Mouse (Mus musculus): ENCODE measurements around the gene Masp2. TPM values are rescaled to one million over a fixed set of nuclear protein-coding genes. Genes with fewer than 3 reads are reported as not detected.
A peak's percentile ranks its signal among the peaks of the same experiment; 100 is the strongest.

Gene Masp2
- polyA plus RNA-seq, 1 experiment from 2014 or later: 0.44 TPM

DNA sequence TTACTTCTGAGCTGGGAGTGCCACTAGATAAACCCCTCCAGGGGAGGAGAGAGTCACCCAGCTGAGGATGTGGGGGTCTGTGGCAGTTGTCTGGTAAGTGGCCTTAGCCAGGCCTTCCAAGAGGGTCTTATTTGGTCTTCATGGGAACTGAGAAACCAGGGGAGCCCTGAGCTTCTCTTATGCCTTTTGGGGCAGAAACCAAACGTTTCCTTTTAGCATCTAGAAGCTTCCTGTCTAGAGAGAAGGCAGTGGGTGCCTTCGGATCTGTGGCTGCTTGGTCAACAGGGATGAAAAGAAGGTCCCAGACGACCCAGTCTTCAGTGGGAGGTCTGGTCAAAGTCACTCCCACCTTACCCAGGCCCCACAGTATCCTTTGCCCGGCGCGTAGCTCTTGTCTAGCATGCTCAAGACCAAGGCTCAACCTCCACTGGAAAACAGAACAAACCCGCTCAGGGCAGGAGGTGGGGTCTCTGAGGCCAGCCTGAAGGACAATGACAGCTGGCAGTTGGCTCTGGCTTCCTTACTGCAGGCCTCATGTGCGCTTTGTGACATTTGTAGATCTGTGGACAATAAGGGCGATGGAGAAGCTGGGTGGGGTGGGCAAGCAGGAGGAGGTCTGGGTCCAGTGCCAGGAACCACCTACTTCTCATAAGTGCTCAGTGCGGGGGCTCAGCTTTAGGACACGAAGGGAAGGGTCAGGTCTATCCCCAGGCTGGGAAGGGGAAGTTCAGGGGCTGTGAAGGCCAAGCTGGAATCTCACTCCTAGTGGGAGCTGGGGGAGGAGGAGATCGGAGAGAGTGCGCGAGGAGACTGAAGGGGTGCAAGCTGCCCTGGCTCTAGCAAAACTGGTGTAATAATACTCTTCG lies 41.2 kb downstream of the Masp2 start, which contains the start of gene Gm572:
TSS of gene Gm572 (plus strand) at position 27 of the 866 bp plus-strand sequence.
- WGBS: 67% methylated on average over 15 of the region's 15 CpGs
- Histone ChIP-seq H3K27ac (peak within 1 kb of the TSS; percentile 66), H3K27me3 (no peaks in the 10 kb centered on the region), H3K4me2 (peak within 1 kb of the TSS; percentile 49), H3K36me3 (no peaks in the 10 kb centered on the region), H3K9ac (no peak within 1 kb of the TSS), H3K9me3 (replicated peaks) (no peaks in the 10 kb centered on the region), H3K4me3 (replicated peaks) (peak within 1 kb of the TSS; percentile 20; the same call in 1 of the 2 replicates), H3K4me1 (peaks cover 17% of the 10 kb centered on the region)
- peak; percentile 37 for ATAC-seq (replicated peaks; ENCODE audit: low FRiP score)

DNA sequence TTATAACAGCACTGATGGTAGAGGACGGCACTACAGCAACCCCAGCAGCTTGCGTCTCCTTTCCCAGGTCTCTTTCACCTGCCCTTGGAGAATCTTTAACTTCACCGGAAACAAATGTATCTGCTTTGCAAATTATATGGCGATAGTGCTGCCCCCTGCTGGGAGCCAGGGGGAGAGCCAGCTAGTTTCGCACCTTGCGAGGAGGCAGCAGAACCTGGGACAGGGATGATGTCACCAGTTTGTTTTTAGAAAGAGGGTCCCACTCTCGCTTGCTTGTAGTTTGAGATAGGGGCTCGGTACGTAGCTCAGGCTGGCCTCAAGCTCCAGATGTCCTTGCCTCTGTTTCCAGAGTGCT lies 41.8 kb downstream of the Masp2 start:
- H3K9ac ChIP-seq: no peak overlapping the region
- peak overlapping the region; percentile 20; the same call in 1 of the 2 replicates for H3K4me3 ChIP-seq (replicated peaks)
- H3K4me2 ChIP-seq: peak overlapping the region; percentile 49
- no peaks in the 10 kb centered on the region for H3K9me3 ChIP-seq (replicated peaks)
- H3K27me3 ChIP-seq: no peaks in the 10 kb centered on the region
- peak; percentile 33; the same call in 1 of the 2 replicates for ATAC-seq (replicated peaks; ENCODE audit: low FRiP score)
- 7% methylated on average over 9 of the region's 9 CpGs for WGBS
- peak overlapping the region; percentile 66; the same call in 1 of the 2 replicates for H3K27ac ChIP-seq
- H3K4me1 ChIP-seq: peaks cover 17% of the 10 kb centered on the region
- no peaks in the 10 kb centered on the region for H3K36me3 ChIP-seq

DNA sequence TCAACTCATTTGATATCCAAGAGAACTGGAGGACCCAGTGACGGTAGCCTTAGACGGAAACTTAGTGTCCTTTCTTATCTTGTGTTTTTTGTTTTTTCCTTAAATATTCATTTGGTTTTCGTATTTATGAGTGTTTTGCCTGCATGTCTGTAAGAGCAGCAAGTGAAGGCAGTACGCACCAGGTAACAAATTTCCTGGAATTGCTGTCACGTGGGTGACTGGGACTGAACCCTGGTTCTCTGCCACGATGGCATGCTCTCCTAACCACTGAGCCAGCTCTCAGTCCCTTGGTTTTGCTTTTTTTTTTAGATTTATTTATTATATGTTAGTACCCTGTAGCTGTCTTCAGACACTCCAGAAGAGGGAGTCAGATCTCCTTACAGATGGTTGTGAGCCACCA lies 42.6 kb downstream of the Masp2 start:
- Histone ChIP-seq H3K4me3 (replicated peaks) (no peak overlapping the region), H3K36me3 (no peaks in the 10 kb centered on the region), H3K4me1 (peaks cover 17% of the 10 kb centered on the region), H3K9me3 (replicated peaks) (no peaks in the 10 kb centered on the region), H3K4me2 (no peak overlapping the region), H3K9ac (no peak overlapping the region), H3K27me3 (no peaks in the 10 kb centered on the region), H3K27ac (no peak overlapping the region)
- ATAC-seq (replicated peaks; ENCODE audit: low FRiP score): no peak
- 89% methylated on average over 6 of the region's 6 CpGs for WGBS

DNA sequence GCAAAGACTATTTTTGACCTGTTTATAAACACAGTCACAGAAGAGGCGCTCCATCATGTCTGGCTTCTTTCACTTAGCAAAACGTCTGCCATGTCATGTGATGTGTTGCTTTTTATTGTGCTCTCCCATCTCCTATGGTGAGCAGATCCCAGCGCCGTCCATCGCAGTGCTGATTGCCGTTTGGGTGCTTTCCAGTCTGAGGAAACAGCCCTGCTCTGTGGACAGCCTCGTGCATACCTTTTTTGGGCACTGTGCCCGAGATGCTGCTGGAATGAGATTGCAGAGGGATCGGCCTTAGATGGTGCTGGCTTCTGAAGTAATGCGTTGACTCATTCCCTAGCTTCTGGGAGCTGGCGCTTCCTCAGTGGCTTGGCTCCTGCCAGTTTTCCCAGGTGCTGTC lies 44.3 kb downstream of the Masp2 start:
- WGBS: 74% methylated on average over 11 of the region's 11 CpGs
- no peak for ATAC-seq (replicated peaks; ENCODE audit: low FRiP score)

DNA sequence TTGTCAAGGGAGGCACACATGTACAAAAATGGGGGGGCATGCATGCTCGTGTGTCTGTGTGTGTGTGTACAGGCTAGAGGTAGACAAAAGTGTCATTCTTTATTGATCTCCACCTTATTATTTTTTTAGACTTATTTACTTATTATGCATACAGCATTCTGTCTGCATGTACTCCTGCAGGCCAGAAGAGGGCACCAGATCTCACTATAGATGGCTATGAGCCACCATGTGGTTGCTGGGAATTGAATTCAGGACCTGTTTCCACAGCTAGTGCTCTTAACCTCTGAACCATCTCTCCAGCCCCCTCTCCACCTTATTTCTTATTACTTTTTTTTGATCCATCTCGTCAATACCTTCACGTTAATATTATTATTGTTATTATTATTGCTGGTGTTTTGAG lies 47.0 kb downstream of the Masp2 start:
- H3K9me3 ChIP-seq (replicated peaks): no peaks in the 10 kb centered on the region
- WGBS: 75% methylated on average over 3 of the region's 3 CpGs

More for the DNA sequence above, 44.3 kb downstream of the Masp2 start:
- H3K4me3 ChIP-seq (replicated peaks): no peak overlapping the region
- H3K36me3 ChIP-seq: no peaks in the 10 kb centered on the region
- no peaks in the 10 kb centered on the region for H3K9me3 ChIP-seq (replicated peaks)
- no peak overlapping the region for H3K4me2 ChIP-seq
- no peak overlapping the region for H3K9ac ChIP-seq
- H3K27ac ChIP-seq: no peak overlapping the region
- peaks cover 14% of the 10 kb centered on the region for H3K4me1 ChIP-seq
- H3K27me3 ChIP-seq: no peaks in the 10 kb centered on the region

DNA sequence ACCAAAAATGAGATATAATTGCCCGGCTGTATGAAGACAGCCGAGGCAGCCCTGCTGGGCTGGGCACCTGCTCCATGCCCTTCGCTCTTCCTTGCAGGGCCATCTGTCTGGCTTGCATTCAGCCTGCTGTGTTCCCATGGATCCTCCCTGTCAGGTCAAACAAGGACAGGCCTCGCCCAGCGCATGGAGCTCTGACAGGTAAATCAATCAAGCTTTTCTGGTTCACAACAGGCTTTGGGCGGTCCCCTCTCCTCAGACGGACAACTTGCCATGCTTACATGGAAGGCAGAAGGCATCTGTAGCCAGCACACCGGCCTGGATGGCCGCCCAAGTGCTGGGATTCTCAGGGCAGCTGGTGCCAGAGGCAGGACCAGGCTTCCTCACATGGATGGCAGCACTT lies 48.7 kb downstream of the Masp2 start:
- no peak overlapping the region for H3K9ac ChIP-seq
- H3K9me3 ChIP-seq (replicated peaks): no peaks in the 10 kb centered on the region
- H3K27ac ChIP-seq: no peak overlapping the region
- no peaks in the 10 kb centered on the region for H3K27me3 ChIP-seq
- no peaks in the 10 kb centered on the region for H3K36me3 ChIP-seq
- no peak overlapping the region for H3K4me3 ChIP-seq (replicated peaks)
- no peak for ATAC-seq (replicated peaks; ENCODE audit: low FRiP score)
- H3K4me2 ChIP-seq: no peak overlapping the region
- no peaks in the 10 kb centered on the region for H3K4me1 ChIP-seq
- WGBS: 76% methylated on average over 9 of the region's 9 CpGs

More for the DNA sequence above, 47.0 kb downstream of the Masp2 start:
- Histone ChIP-seq H3K4me2 (no peak overlapping the region), H3K9ac (no peak overlapping the region), H3K4me1 (peaks cover 1% of the 10 kb centered on the region), H3K36me3 (no peaks in the 10 kb centered on the region), H3K4me3 (replicated peaks) (no peak overlapping the region), H3K27ac (no peak overlapping the region), H3K27me3 (no peaks in the 10 kb centered on the region)
- ATAC-seq (replicated peaks; ENCODE audit: low FRiP score): no peak

DNA sequence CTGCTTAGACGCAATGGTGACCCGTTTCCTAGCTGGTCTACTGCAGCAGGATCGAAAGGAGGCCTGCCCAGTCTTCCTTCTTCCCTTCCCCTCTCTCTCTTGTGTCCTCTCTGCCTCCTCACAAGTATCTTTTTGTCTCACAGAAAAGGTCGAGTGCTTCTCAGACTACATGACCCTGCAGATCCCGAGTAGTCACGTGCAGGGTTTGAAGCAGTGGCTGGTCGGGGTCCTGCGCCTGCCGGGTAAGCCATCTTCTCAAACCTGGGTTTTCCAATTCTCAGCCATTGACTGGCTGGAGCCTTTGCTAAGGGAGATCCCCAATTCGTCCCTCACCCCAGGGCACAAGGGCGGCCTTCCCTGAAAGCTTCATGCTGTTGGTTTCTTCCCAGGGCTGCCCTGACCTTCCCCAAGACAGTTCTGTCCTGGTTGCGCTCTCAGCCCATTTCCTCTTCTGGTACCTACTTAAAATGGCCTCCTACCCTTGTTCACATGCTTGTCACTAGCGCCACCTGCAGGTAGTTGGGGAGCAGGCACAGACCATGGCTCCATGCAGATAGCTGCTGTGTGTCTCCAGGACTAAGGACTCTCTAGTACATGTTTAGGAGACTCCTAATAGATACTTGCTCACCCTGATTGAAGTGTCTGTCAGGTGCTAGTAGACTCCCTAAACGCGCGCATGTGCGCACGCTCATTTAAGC lies 52.5 kb downstream of the Masp2 start:
- no peaks in the 10 kb centered on the region; the same call in 1 of the 2 replicates for H3K27me3 ChIP-seq
- 84% methylated on average over 18 of the region's 18 CpGs for WGBS
- H3K4me2 ChIP-seq: no peak overlapping the region
- ATAC-seq (replicated peaks; ENCODE audit: low FRiP score): no peak
- H3K36me3 ChIP-seq: no peaks in the 10 kb centered on the region
- no peaks in the 10 kb centered on the region for H3K4me1 ChIP-seq
- H3K4me3 ChIP-seq (replicated peaks): no peak overlapping the region
- no peak overlapping the region for H3K9ac ChIP-seq
- H3K9me3 ChIP-seq (replicated peaks): no peaks in the 10 kb centered on the region
- H3K27ac ChIP-seq: no peak overlapping the region

DNA sequence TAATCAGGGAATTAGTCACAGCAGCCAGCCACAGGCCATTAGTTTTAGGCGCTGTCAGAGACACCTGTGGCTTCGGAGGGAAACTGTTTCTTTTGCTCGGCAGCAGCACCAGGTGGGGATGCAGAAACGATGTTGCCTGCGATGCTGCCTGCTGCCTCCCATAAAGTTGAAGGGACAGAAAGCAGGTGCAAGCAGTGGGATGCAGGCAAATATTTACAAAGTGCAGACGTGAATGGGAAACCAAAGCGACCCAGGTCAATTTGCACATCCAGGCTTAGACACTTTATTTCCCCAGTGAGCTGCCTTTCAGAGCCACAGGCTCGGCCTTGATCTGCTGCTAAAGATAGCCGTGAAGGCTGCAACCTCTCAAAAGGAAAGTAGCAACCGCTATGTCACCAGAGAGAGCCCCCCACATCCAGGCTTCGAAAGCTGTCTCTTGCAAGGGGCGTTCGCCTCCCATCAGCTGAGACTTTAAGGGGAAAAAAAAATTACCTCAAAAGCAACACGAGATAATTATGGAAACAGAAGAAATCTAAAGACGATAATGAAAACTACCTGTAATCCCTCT lies 54.4 kb downstream of the Masp2 start:
- H3K9me3 ChIP-seq (replicated peaks): no peaks in the 10 kb centered on the region
- 36% methylated on average over 15 of the region's 15 CpGs for WGBS
- no peaks in the 10 kb centered on the region; the same call in 1 of the 2 replicates for H3K27me3 ChIP-seq
- ATAC-seq (replicated peaks; ENCODE audit: low FRiP score): no peak
- H3K9ac ChIP-seq: no peak overlapping the region
- H3K4me1 ChIP-seq: peaks cover 6% of the 10 kb centered on the region
- H3K4me2 ChIP-seq: no peak overlapping the region
- no peak overlapping the region for H3K4me3 ChIP-seq (replicated peaks)
- no peak overlapping the region for H3K27ac ChIP-seq
- H3K36me3 ChIP-seq: no peaks in the 10 kb centered on the region

DNA sequence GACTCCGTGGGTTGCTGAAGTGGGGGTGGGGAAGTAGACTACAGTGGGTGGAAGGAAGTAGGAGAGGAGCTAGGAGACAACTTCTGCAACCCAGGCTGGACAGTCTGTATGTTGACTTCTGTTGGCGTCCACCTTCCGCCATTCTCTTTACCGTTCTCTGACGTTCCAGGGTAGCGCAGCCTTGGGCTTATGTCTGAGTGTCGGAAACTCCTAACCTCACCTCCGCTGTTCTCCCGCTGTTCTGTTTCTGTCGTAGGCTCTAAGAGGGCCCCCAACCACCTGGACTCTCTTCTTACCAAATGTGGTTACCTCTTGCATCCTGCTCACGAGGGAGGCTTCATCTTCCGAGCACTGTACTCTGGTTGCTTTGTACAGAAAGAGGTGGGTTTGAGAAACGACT lies 55.4 kb downstream of the Masp2 start:
- Histone ChIP-seq H3K4me1 (peaks cover 16% of the 10 kb centered on the region), H3K4me3 (replicated peaks) (no peak overlapping the region), H3K27me3 (no peaks in the 10 kb centered on the region; the same call in 1 of the 2 replicates), H3K4me2 (no peak overlapping the region), H3K9me3 (replicated peaks) (no peaks in the 10 kb centered on the region), H3K27ac (no peak overlapping the region), H3K9ac (no peak overlapping the region), H3K36me3 (no peaks in the 10 kb centered on the region)
- ATAC-seq (replicated peaks; ENCODE audit: low FRiP score): no peak
- WGBS: 85% methylated on average over 13 of the region's 13 CpGs

DNA sequence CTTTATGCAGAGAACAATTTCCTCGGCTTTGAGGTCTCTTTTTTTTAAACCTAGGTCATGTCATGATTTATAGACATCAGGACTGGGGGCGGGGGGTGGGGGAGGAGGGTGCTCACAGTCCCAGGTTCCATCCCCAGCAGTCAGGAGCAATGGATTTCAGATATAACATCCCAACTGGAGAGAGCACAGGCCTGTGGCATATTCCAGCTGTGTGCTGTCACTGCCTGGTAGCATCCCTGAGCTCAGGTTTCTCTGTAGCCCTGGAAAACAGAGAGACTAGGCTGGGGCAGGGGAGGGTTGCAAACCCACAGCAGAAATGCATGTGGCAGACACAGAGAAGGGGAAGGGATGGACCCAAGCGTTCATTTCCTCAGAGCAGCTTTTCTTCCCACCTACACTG lies 57.8 kb downstream of the Masp2 start:
- H3K27ac ChIP-seq: peak overlapping the region; percentile 16; the same call in 1 of the 2 replicates
- H3K4me2 ChIP-seq: no peak overlapping the region
- ATAC-seq (replicated peaks; ENCODE audit: low FRiP score): peak; percentile 85
- H3K27me3 ChIP-seq: peaks cover 4% of the 10 kb centered on the region; the same call in 1 of the 2 replicates
- no peak overlapping the region for H3K4me3 ChIP-seq (replicated peaks)
- no peaks in the 10 kb centered on the region for H3K9me3 ChIP-seq (replicated peaks)
- H3K4me1 ChIP-seq: peaks cover 16% of the 10 kb centered on the region
- no peak overlapping the region for H3K9ac ChIP-seq
- no peaks in the 10 kb centered on the region for H3K36me3 ChIP-seq
- WGBS: 14% methylated on average over 3 of the region's 3 CpGs

DNA sequence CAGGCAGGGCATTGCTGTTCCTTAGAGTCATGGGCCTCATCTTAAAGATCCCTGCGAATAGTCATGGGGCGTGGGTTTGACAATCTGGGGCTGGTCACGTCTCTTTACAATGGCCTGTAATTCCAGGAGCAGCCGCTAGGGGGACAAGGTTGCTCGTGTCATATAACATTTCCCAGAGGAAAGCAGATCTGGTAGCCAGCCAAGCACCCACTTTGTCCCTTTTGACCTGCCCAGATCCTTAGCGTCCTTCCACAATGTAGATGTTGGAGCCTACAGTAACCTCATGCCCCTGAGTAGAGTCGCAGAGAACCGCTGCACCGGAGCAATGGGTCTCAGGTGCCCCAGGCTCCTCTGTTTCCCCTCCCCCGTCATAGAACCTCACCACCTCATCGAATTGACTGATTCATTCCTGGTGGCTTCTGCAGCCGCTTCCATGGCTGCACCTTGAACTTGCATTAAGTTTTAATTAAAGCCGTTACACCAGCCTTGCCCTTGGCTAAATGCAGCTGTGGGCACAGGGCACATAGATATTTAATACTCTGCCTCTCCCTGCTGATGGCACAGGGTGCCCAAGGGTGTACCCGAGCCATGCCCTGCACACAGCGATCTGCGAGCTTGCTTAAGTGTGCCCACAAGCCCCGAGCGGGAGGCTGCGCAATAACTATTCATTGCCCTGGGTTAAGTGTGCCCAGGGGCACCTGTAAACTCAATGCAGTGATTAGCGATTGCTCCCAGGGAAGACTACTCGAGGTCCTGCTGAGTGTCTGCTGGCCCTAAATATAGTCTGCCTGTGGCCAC lies 60.0 kb downstream of the Masp2 start:
- H3K36me3 ChIP-seq: no peaks in the 10 kb centered on the region
- no peak overlapping the region for H3K9ac ChIP-seq
- peaks cover 4% of the 10 kb centered on the region; the same call in 1 of the 2 replicates for H3K27me3 ChIP-seq
- H3K4me1 ChIP-seq: peaks cover 16% of the 10 kb centered on the region
- H3K9me3 ChIP-seq (replicated peaks): no peaks in the 10 kb centered on the region
- no peak overlapping the region for H3K4me3 ChIP-seq (replicated peaks)
- peak overlapping the region; percentile 44 for H3K4me2 ChIP-seq
- 32% methylated on average over 21 of the region's 21 CpGs for WGBS
- H3K27ac ChIP-seq: no peak overlapping the region
- ATAC-seq (replicated peaks; ENCODE audit: low FRiP score): no peak

Measured in kidney, embryonic 15.5 days (tissue).